Mouse (Mus musculus) forebrain, embryonic 15.5 days (tissue): ENCODE measurements around the gene Rpl27a. TPM values are rescaled to one million over a fixed set of nuclear protein-coding genes. Genes with fewer than 3 reads are reported as not detected.

Experiments
- microRNA-seq: library from miRNA; unstranded; fragments of <30 nt; microRNA quantifications from one replicate; pipeline ENCODE4, GENCODE M21; 2016
- polyA plus RNA-seq: library from polyadenylated mRNA; unstranded; fragments of >200 nt; fragmentation: Nextera tagmentation; extraction: Ambion mirVana; gene quantifications from 2 replicates; pipeline ENCODE4 v1.2.1, GENCODE M21; 2015

The Rpl27a gene
- polyA plus RNA-seq, 1 experiment from 2014 or later, result 86.3 TPM

Small RNA genes within 50 kb of the gene (microRNA-seq; reads per million reads assigned to microRNA genes)
- not detected for gene Gm47284

Other genes starting within 250 kb of the Rpl27a start
- gene Stk33, start 80.1 kb upstream of the Rpl27a start, polyA plus RNA-seq, result 5.8 and 7.0 TPM in 2 replicates
- gene Trim66, start 11.0 kb upstream of the Rpl27a start, polyA plus RNA-seq, result 0.23 and 0.25 TPM in 2 replicates
- 11.4 and 13.1 TPM in 2 replicates for gene St5, start 184.5 kb downstream of the Rpl27a start, polyA plus RNA-seq
- 18.1 and 18.9 TPM in 2 replicates for gene Akip1, start 184.5 kb downstream of the Rpl27a start, polyA plus RNA-seq
- gene BC051019, start 204.7 kb downstream of the Rpl27a start, polyA plus RNA-seq, result 0.22 and 0.88 TPM in 2 replicates
- gene Ascl3, start 212.6 kb downstream of the Rpl27a start, polyA plus RNA-seq, result not detected in 2 replicates
- gene Tmem9b, start 233.7 kb downstream of the Rpl27a start, polyA plus RNA-seq, result 91.7 and 95.2 TPM in 2 replicates